Mouse (Mus musculus) myocyte (in vitro differentiated cells): Measurements from ENCODE around the gene Dpm1. TPM values are rescaled to one million over a fixed set of nuclear protein-coding genes. Genes with fewer than 3 reads are reported as not detected.
A peak's percentile ranks its signal among the peaks of the same experiment; 100 is the strongest.

Source experiments
- H3K27me3 ChIP-seq: one replicate; pipeline ENCODE4 v1.6.1; 2011; ENCODE audit not compliant: control insufficient read depth, insufficient read depth, insufficient read length
- H3K36me3 ChIP-seq: one replicate; pipeline ENCODE4 v1.6.1; 2011; ENCODE audit not compliant: control insufficient read depth, insufficient read depth
- H3K4me2 ChIP-seq: one replicate; pipeline ENCODE4 v1.6.1; 2011; ENCODE audit warnings: low read depth, control low read depth
- H3K4me3 ChIP-seq: one replicate; pipeline ENCODE4 v1.5.1; 2011; ENCODE audit warnings: mild to moderate bottlenecking, control low read depth, moderate library complexity
- H3K79me2 ChIP-seq: one replicate; pipeline ENCODE4 v1.6.1; 2011; ENCODE audit not compliant: control insufficient read depth, insufficient read depth
- H3ac ChIP-seq: one replicate; pipeline ENCODE4 v1.6.1; 2011; ENCODE audit not compliant: control insufficient read depth, insufficient read length
- CEBPB ChIP-seq: IDR thresholded peaks from 2 replicates; pipeline ENCODE4 v1.6.1; 2011; ENCODE audit warnings: mild to moderate bottlenecking, moderate library complexity; ENCODE audit not compliant: poor library complexity, insufficient read depth, severe bottlenecking
- E2F4 ChIP-seq: IDR thresholded peaks from one replicate; pipeline ENCODE4 v1.6.1; 2011; ENCODE audit warnings: mild to moderate bottlenecking, control low read depth, moderate library complexity; ENCODE audit not compliant: insufficient read depth
- MAX ChIP-seq: IDR thresholded peaks from one replicate; pipeline ENCODE4 v1.6.1; 2011; ENCODE audit warnings: low read depth, mild to moderate bottlenecking, control low read depth
- MYOD1 ChIP-seq, 3 experiments: IDR thresholded peaks; one replicate each; pipeline ENCODE4 v1.6.1; 2011; ENCODE audit warnings: control low read depth in 2 of 3, low read depth in 2 of 3, mild to moderate bottlenecking in 2 of 3, moderate library complexity in 1 of 3; ENCODE audit not compliant: insufficient read length in 2 of 3, control insufficient read depth in 1 of 3
- MYOG ChIP-seq, 3 experiments: IDR thresholded peaks; one replicate each; pipeline ENCODE4 v1.6.1; 2011; ENCODE audit warnings: control low read depth in 2 of 3, low read depth in 2 of 3, mild to moderate bottlenecking in 2 of 3; ENCODE audit not compliant: insufficient read length in 2 of 3, control insufficient read depth in 1 of 3, insufficient read depth in 1 of 3
- POLR2A ChIP-seq: IDR thresholded peaks from one replicate; pipeline ENCODE4 v1.6.1; 2011; ENCODE audit warnings: low read depth, mild to moderate bottlenecking, control low read depth, moderate library complexity; ENCODE audit not compliant: insufficient read length
- POLR2AphosphoS2 ChIP-seq: IDR thresholded peaks from one replicate; pipeline ENCODE4 v1.6.1; 2011; ENCODE audit warnings: low read depth, control low read depth; ENCODE audit not compliant: insufficient read length
- REST ChIP-seq: IDR thresholded peaks from one replicate; pipeline ENCODE4 v1.6.1; 2011; ENCODE audit warnings: mild to moderate bottlenecking, control low read depth, moderate library complexity; ENCODE audit not compliant: insufficient read depth, insufficient read length
- SRF ChIP-seq: IDR thresholded peaks from one replicate; pipeline ENCODE4 v1.6.1; 2011; ENCODE audit warnings: low read depth; ENCODE audit not compliant: control insufficient read depth, insufficient read length
- TCF12 ChIP-seq: IDR thresholded peaks from one replicate; pipeline ENCODE4 v1.6.1; 2011; ENCODE audit warnings: mild to moderate bottlenecking, control low read depth; ENCODE audit not compliant: poor library complexity, insufficient read depth, severe bottlenecking
- TCF3 ChIP-seq: IDR thresholded peaks from one replicate; pipeline ENCODE4 v1.6.1; 2011; ENCODE audit warnings: low read depth, control low read depth; ENCODE audit not compliant: insufficient read length
- USF1 ChIP-seq: IDR thresholded peaks from one replicate; pipeline ENCODE4 v1.6.1; 2011; ENCODE audit warnings: low read depth, mild to moderate bottlenecking, control low read depth, moderate library complexity
- polyA plus RNA-seq: library from polyadenylated mRNA; unstranded; fragments of >200 nt; fragmentation: generic; extraction: Trizol; gene quantifications from one replicate; pipeline ENCODE4 v1.2.1, GENCODE M21; 2012; ENCODE audit warnings: missing spikeins

The Dpm1 gene
- polyA plus RNA-seq, 1 experiment: 39.3 TPM

GRCm38 (mm10) chr2:168193685-168194084 lies 36.7 kb downstream of the Dpm1 start:
- Histone ChIP-seq H3K36me3 (peaks cover 26% of the 10 kb centered on the region), H3K79me2 (peaks cover 100% of the 10 kb centered on the region)
- no peak for TF ChIP-seq E2F4
- no peak for TF ChIP-seq MYOG (IDR thresholded peaks at IDR 0.05; ENCODE audit: control insufficient read depth in 1 of 3, insufficient read depth in 1 of 3, insufficient read length in 2 of 3, low read depth in 2 of 3)
- no peak for TF ChIP-seq CEBPB
- TF ChIP-seq MAX: no peak

GRCm38 (mm10) chr2:168191856-168192255 lies 38.5 kb downstream of the Dpm1 start:
- Histone ChIP-seq H3K27me3 (no peaks in the 10 kb centered on the region), H3K4me2 (no peak overlapping the region), H3K79me2 (peaks cover 100% of the 10 kb centered on the region), H3ac (no peak overlapping the region), H3K36me3 (peaks cover 35% of the 10 kb centered on the region), H3K4me3 (no peak overlapping the region)
- TF ChIP-seq TCF12 (no peak), TCF3 (no peak), E2F4 (no peak), REST (no peak), MYOG (IDR thresholded peaks at IDR 0.05; ENCODE audit: control insufficient read depth in 1 of 3, insufficient read depth in 1 of 3, insufficient read length in 2 of 3, low read depth in 2 of 3) (no peak), POLR2A (no peak), MAX (no peak), SRF (no peak), USF1 (no peak), POLR2AphosphoS2 (no peak), CEBPB (no peak), MYOD1 (IDR thresholded peaks at IDR 0.05; ENCODE audit: control insufficient read depth in 1 of 3, insufficient read length in 2 of 3, low read depth in 2 of 3) (no peak)

More at GRCm38 (mm10) chr2:168193685-168194084, 36.7 kb downstream of the Dpm1 start:
- H3K4me3 ChIP-seq: no peak overlapping the region
- H3K4me2 ChIP-seq: no peak overlapping the region
- no peak overlapping the region for H3ac ChIP-seq
- no peaks in the 10 kb centered on the region for H3K27me3 ChIP-seq

- no peak for TF ChIP-seq TCF12
- TF ChIP-seq POLR2AphosphoS2: peak; percentile 14
- Histone ChIP-seq H3K36me3 (peaks cover 23% of the 10 kb centered on the region), H3K79me2 (no peaks in the 10 kb centered on the region), H3K27me3 (no peaks in the 10 kb centered on the region), H3ac (no peak overlapping the region), H3K4me3 (no peak overlapping the region), H3K4me2 (no peak overlapping the region)
Observed at GRCm38 (mm10) chr2:168175946-168176345, 54.4 kb downstream of the Dpm1 start.

- Histone ChIP-seq H3K4me2 (no peak overlapping the region), H3K4me3 (no peak overlapping the region), H3K79me2 (no peaks in the 10 kb centered on the region), H3ac (no peak overlapping the region), H3K36me3 (peaks cover 7% of the 10 kb centered on the region), H3K27me3 (no peaks in the 10 kb centered on the region)
- TF ChIP-seq TCF3 (no peak), USF1 (no peak), TCF12 (no peak), REST (no peak), POLR2A (no peak), E2F4 (no peak), MYOG (IDR thresholded peaks at IDR 0.05; ENCODE audit: control insufficient read depth in 1 of 3, insufficient read depth in 1 of 3, insufficient read length in 2 of 3, low read depth in 2 of 3) (no peak), MYOD1 (IDR thresholded peaks at IDR 0.05; ENCODE audit: control insufficient read depth in 1 of 3, insufficient read length in 2 of 3, low read depth in 2 of 3) (no peak), POLR2AphosphoS2 (no peak), SRF (no peak), CEBPB (no peak), MAX (no peak)
Observed at GRCm38 (mm10) chr2:168170167-168170685, 60.2 kb downstream of the Dpm1 start.

GRCm38 (mm10) chr2:168169800-168170113 lies 60.6 kb downstream of the Dpm1 start:
- Histone ChIP-seq H3K79me2 (no peaks in the 10 kb centered on the region), H3K4me2 (no peak overlapping the region), H3K27me3 (no peaks in the 10 kb centered on the region), H3ac (no peak overlapping the region), H3K4me3 (no peak overlapping the region), H3K36me3 (peaks cover 4% of the 10 kb centered on the region)
- no peak for TF ChIP-seq E2F4
- peak; percentile 5 for TF ChIP-seq POLR2AphosphoS2
